Mouse (Mus musculus): ENCODE data around the gene Gmip.

Gene Gmip

DNA sequence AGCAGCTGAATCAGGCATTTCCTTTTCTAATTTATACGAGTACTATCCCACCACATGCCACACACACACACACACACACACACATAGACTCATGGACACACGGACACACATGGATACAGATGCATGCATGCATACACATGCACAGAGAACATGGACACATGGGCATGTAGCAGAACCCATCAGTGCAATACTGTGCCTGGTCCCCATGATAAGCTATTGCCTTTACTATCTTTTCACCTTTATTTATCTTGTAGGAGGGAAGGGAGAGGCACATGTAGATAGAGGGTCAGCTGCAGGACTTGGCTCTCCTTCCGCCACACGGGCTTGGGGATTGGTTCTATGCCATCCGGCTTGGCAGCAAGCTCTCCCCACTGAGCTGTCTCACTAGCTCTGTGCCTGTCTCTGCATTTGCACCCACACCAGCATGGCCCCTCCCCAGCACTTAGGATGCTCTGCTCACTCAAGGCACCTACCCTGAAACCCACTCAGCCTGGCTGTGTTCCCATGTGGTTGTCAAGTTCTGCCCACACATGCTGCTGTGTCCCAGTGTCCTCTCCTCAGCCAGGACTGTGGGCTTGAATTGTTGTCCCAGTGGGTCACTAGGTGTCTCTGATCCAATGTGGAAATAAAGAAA lies 55.0 kb downstream of the Gmip start:
- no peak for DNase-seq (ENCODE audit: low spot score)

DNA sequence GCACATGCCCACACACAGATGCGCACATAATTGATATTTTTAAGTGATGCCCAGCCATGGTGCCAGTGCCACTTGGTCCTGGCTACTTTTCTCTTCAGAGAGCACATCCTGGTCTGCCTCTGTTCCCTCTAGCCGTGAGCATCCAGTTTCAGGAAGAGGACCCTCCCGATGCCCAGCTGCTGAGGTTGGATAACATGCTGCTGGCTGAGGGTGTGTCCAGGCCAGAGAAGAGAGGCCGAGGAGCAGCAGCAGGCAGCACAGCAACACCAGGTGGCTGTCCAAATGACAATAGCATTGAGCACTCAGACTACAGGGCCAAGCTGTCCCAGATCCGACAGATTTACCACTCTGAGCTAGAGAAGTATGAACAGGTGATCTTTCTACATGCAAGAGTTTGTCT lies 55.7 kb downstream of the Gmip start:
- DNase-seq (ENCODE audit: low spot score): no peak

DNA sequence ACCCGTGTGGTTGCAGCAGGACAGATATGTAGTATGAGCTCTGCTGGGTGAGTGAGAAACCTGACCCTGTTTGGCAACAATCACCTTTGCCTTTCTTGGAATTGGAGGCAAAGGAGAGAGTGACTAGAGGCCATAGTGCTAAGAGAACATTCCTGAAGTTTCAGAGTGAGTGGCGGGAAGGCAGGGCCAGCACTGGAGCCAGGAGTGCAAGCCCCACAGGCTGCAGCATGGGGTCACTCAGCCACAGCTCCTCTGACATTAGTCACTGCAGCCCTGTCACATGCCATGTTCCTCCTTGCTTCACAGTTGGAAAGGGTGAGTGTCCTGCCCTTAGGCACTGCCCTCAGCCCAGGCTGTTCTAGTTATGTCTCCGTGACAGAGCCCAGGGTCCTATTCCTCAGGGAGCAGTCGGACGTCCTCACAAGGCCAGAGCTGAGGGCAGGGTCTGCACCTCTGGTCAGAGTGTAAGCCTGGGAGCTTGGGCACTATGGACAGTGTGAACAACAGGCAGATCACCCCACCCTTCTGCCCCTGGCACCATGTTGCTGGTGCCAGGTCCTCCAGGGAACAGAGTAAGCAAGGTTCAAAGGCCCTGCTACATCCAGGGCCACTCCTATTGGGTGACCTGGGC lies 59.3 kb downstream of the Gmip start:
- DNase-seq (ENCODE audit: low spot score): no peak

DNA sequence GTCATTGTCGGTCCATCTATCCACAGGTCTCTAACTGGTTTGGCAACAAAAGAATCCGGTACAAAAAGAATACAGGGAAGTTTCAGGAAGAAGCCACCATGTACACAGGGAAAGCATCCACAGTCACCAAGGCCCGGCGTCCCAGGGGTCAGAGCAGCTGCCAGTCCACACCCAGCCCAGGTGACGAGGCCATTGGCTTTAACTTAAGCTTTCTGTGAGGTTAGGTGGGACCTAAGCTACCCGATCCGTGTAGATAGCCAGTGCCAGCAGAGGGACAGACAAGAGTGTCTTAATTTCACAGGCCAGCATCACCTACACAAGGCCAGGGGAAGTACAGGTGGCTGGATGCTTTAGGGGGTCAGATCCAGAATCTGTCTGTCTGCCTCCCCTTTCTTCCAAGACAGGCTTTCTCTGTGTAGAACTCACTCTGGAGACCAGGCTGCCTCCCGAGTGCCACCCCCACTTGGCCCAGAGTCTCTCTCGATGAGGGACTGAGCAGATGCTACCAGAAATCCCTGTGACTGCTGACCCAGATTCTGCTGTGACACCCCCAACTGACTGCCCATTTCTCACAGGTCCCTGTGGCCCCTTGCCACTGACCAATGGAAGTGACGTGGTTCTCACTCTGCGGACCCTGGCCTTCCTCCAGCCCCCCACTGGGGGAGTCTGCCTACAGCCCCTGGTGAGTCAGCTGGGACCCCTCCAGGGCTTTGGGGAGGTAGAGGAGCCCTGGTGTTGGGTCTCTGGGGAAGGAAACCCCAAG lies 61.7 kb downstream of the Gmip start:
- no peak for DNase-seq (ENCODE audit: low spot score)

DNA sequence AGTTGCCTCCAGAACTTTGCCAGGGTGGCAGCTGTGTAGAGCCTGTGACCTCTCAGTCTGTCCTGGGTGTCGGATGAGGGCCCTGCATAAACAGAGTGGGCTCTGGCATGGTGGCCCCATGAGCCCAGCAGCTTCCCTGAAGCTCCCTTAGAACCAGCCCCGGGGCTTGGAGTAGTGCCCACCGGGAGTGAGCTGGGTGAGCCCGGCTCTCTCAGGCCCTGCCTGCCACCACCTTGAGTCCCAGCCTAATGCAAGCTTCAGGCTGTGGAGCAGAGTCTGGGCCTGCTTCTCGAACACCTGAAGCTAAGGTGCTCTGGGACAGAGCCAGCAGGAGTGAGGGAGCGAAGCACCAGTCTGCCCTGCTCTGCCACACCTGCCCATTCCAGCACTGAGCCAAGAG lies 62.4 kb downstream of the Gmip start:
- no peak for DNase-seq (ENCODE audit: low spot score)

Data from retina, embryonic 14.5 days (tissue).